Mouse (Mus musculus) myocyte (in vitro differentiated cells): ENCODE measurements around the gene Fgg. TPM values are rescaled to one million over a fixed set of nuclear protein-coding genes. Genes with fewer than 3 reads are reported as not detected.

Experiments used
- H3K27me3 ChIP-seq: one replicate; pipeline ENCODE4 v1.6.1; 2011; ENCODE audit not compliant: control insufficient read depth, insufficient read depth, insufficient read length
- H3K36me3 ChIP-seq: one replicate; pipeline ENCODE4 v1.6.1; 2011; ENCODE audit not compliant: control insufficient read depth, insufficient read depth
- H3K4me2 ChIP-seq: one replicate; pipeline ENCODE4 v1.6.1; 2011; ENCODE audit warnings: low read depth, control low read depth
- H3K4me3 ChIP-seq: one replicate; pipeline ENCODE4 v1.5.1; 2011; ENCODE audit warnings: mild to moderate bottlenecking, control low read depth, moderate library complexity
- H3K79me2 ChIP-seq: one replicate; pipeline ENCODE4 v1.6.1; 2011; ENCODE audit not compliant: control insufficient read depth, insufficient read depth
- H3ac ChIP-seq: one replicate; pipeline ENCODE4 v1.6.1; 2011; ENCODE audit not compliant: control insufficient read depth, insufficient read length
- CEBPB ChIP-seq: IDR thresholded peaks from 2 replicates; pipeline ENCODE4 v1.6.1; 2011; ENCODE audit warnings: mild to moderate bottlenecking, moderate library complexity; ENCODE audit not compliant: poor library complexity, insufficient read depth, severe bottlenecking
- E2F4 ChIP-seq: IDR thresholded peaks from one replicate; pipeline ENCODE4 v1.6.1; 2011; ENCODE audit warnings: mild to moderate bottlenecking, control low read depth, moderate library complexity; ENCODE audit not compliant: insufficient read depth
- MAX ChIP-seq: IDR thresholded peaks from one replicate; pipeline ENCODE4 v1.6.1; 2011; ENCODE audit warnings: low read depth, mild to moderate bottlenecking, control low read depth
- MYOD1 ChIP-seq, 3 experiments: IDR thresholded peaks; one replicate each; pipeline ENCODE4 v1.6.1; 2011; ENCODE audit warnings: control low read depth in 2 of 3, low read depth in 2 of 3, mild to moderate bottlenecking in 2 of 3, moderate library complexity in 1 of 3; ENCODE audit not compliant: insufficient read length in 2 of 3, control insufficient read depth in 1 of 3
- MYOG ChIP-seq, 3 experiments: IDR thresholded peaks; one replicate each; pipeline ENCODE4 v1.6.1; 2011; ENCODE audit warnings: control low read depth in 2 of 3, low read depth in 2 of 3, mild to moderate bottlenecking in 2 of 3; ENCODE audit not compliant: insufficient read length in 2 of 3, control insufficient read depth in 1 of 3, insufficient read depth in 1 of 3
- POLR2A ChIP-seq: IDR thresholded peaks from one replicate; pipeline ENCODE4 v1.6.1; 2011; ENCODE audit warnings: low read depth, mild to moderate bottlenecking, control low read depth, moderate library complexity; ENCODE audit not compliant: insufficient read length
- POLR2AphosphoS2 ChIP-seq: IDR thresholded peaks from one replicate; pipeline ENCODE4 v1.6.1; 2011; ENCODE audit warnings: low read depth, control low read depth; ENCODE audit not compliant: insufficient read length
- REST ChIP-seq: IDR thresholded peaks from one replicate; pipeline ENCODE4 v1.6.1; 2011; ENCODE audit warnings: mild to moderate bottlenecking, control low read depth, moderate library complexity; ENCODE audit not compliant: insufficient read depth, insufficient read length
- SRF ChIP-seq: IDR thresholded peaks from one replicate; pipeline ENCODE4 v1.6.1; 2011; ENCODE audit warnings: low read depth; ENCODE audit not compliant: control insufficient read depth, insufficient read length
- TCF12 ChIP-seq: IDR thresholded peaks from one replicate; pipeline ENCODE4 v1.6.1; 2011; ENCODE audit warnings: mild to moderate bottlenecking, control low read depth; ENCODE audit not compliant: poor library complexity, insufficient read depth, severe bottlenecking
- TCF3 ChIP-seq: IDR thresholded peaks from one replicate; pipeline ENCODE4 v1.6.1; 2011; ENCODE audit warnings: low read depth, control low read depth; ENCODE audit not compliant: insufficient read length
- USF1 ChIP-seq: IDR thresholded peaks from one replicate; pipeline ENCODE4 v1.6.1; 2011; ENCODE audit warnings: low read depth, mild to moderate bottlenecking, control low read depth, moderate library complexity
- polyA plus RNA-seq: library from polyadenylated mRNA; unstranded; fragments of >200 nt; fragmentation: generic; extraction: Trizol; gene quantifications from one replicate; pipeline ENCODE4 v1.2.1, GENCODE M21; 2012; ENCODE audit warnings: missing spikeins

The Fgg gene
- polyA plus RNA-seq: not detected

DNA sequence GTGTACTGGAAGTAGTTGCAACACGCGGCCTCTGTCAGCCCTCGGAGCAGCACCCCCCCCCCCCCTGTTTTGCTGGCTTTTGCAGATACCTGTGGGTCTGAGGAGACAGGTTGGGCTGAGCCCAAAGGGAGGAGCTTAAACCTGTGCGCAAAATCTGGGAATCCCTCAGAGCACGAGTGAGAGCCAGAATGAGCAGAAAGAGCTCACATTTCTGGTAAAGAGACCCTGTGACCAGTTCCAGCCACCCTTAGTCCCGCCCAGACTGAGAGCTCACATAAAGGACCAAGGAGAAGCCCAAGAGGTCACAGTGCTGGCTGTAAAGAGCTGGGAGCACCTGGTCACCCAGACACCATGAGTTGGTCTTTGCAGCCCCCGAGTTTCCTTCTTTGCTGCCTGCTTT, at the start of gene Fgg:
TSS of gene Fgg (plus strand) at position 168 of the 400 bp plus-strand sequence.
- Histone ChIP-seq H3K79me2 (no peaks in the 10 kb centered on the region), H3K4me2 (no peak within 1 kb of the TSS), H3K27me3 (peaks cover 16% of the 10 kb centered on the region), H3K36me3 (no peaks in the 10 kb centered on the region), H3ac (no peak within 1 kb of the TSS), H3K4me3 (no peak within 1 kb of the TSS)
- TF ChIP-seq E2F4 (no peak), CEBPB (no peak), TCF12 (no peak), TCF3 (no peak), SRF (no peak)

DNA sequence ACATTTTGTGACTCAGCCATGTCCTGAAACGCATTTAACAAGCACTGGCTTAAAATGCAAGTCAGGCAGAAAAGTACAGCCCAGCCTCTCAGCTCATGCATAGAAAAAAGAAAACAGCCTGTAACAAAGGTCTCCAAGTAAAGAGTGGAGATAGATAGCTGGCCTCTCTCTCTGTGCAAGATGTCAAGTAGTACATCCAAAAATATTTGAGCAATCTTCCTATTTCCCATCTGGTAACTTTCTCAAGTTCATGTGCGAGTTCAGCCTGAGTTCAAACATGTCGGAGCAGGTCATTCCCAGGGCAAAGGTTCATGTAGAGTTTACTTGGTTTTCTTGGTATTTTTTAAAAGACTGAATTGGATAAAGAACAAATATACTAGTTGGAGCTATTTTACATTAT, 36.5 kb upstream of the Fgg start:
- H3K4me2 ChIP-seq: no peak overlapping the region
- TF ChIP-seq USF1 (no peak), POLR2AphosphoS2 (no peak), REST (no peak), TCF12 (no peak), E2F4 (no peak), CEBPB (no peak), TCF3 (no peak), POLR2A (no peak), MYOD1 (IDR thresholded peaks at IDR 0.05; ENCODE audit: control insufficient read depth in 1 of 3, insufficient read length in 2 of 3, low read depth in 2 of 3) (no peak), MYOG (IDR thresholded peaks at IDR 0.05; ENCODE audit: control insufficient read depth in 1 of 3, insufficient read depth in 1 of 3, insufficient read length in 2 of 3, low read depth in 2 of 3) (no peak), MAX (no peak), SRF (no peak)

DNA sequence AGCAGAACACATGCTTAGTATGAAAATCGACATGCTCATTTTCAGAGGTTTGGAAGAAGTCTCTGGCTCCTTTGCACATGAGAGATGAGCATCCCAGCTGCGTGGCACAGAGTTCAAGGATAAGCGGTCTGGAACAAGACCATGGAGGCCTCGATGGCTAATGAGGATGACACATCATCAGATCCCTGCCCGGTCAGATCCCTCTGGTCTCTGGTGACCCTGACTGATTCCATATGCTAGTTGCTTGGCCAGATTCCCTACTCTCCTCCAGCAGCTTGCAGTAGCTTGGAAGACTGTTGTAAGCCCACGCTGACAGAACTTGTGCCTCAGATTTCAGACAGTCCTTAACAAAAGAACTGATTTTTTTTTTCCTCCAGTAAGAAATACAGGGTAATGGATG, 26.7 kb upstream of the Fgg start:
- no peak overlapping the region for H3K4me3 ChIP-seq
- H3K79me2 ChIP-seq: no peaks in the 10 kb centered on the region
- TF ChIP-seq E2F4 (no peak), MAX (no peak)
- no peak overlapping the region for H3ac ChIP-seq
- no peaks in the 10 kb centered on the region for H3K27me3 ChIP-seq
- H3K4me2 ChIP-seq: no peak overlapping the region
- no peaks in the 10 kb centered on the region for H3K36me3 ChIP-seq

More for the DNA sequence above, 36.5 kb upstream of the Fgg start:
- Histone ChIP-seq H3K36me3 (no peaks in the 10 kb centered on the region), H3K27me3 (no peaks in the 10 kb centered on the region), H3K4me3 (no peak overlapping the region), H3K79me2 (no peaks in the 10 kb centered on the region), H3ac (no peak overlapping the region)

DNA sequence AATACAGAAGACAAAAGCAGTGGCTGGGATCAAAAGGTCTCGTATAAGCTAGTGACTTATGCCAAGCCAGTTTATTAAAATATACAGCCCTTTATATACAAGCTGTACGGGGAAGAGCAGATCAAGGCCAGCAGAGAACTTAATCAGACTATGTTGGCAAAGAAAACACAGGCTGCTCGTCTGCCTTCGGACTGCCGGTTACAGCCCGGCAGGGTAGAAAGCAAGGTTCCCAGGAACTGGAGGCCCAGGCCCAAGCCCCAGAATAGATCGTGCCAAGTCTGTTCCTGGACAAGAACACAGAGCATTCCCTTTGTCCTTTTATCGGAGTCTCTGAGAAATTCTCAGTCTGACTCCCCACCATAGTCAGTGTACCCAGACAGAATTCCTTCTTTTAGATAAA, 25.7 kb upstream of the Fgg start:
- TF ChIP-seq TCF3: no peak
- TF ChIP-seq MAX: no peak
- TF ChIP-seq REST: no peak
- no peak for TF ChIP-seq POLR2AphosphoS2
- Histone ChIP-seq H3K4me3 (no peak overlapping the region), H3K4me2 (no peak overlapping the region), H3K79me2 (no peaks in the 10 kb centered on the region), H3ac (no peak overlapping the region), H3K27me3 (no peaks in the 10 kb centered on the region), H3K36me3 (no peaks in the 10 kb centered on the region)

- TF ChIP-seq POLR2A (no peak), USF1 (no peak), MYOG (IDR thresholded peaks at IDR 0.05; ENCODE audit: control insufficient read depth in 1 of 3, insufficient read depth in 1 of 3, insufficient read length in 2 of 3, low read depth in 2 of 3) (no peak), CEBPB (no peak), POLR2AphosphoS2 (no peak), TCF3 (no peak), TCF12 (no peak), E2F4 (no peak), MAX (no peak), REST (no peak), SRF (no peak), MYOD1 (IDR thresholded peaks at IDR 0.05; ENCODE audit: control insufficient read depth in 1 of 3, insufficient read length in 2 of 3, low read depth in 2 of 3) (no peak)
- H3K27me3 ChIP-seq: no peaks in the 10 kb centered on the region
- no peak overlapping the region for H3K4me2 ChIP-seq
These were observed 22.7 kb upstream of the Fgg start for GRCm38 (mm10) chr3:82984840-82985239.

More at GRCm38 (mm10) chr3:82984840-82985239, 22.7 kb upstream of the Fgg start:
- no peaks in the 10 kb centered on the region for H3K79me2 ChIP-seq
- no peak overlapping the region for H3K4me3 ChIP-seq
- H3K36me3 ChIP-seq: no peaks in the 10 kb centered on the region
- no peak overlapping the region for H3ac ChIP-seq
